Comparison of ENCODE assay signal across 8 mouse cellular contexts in the genomic region with DNA sequence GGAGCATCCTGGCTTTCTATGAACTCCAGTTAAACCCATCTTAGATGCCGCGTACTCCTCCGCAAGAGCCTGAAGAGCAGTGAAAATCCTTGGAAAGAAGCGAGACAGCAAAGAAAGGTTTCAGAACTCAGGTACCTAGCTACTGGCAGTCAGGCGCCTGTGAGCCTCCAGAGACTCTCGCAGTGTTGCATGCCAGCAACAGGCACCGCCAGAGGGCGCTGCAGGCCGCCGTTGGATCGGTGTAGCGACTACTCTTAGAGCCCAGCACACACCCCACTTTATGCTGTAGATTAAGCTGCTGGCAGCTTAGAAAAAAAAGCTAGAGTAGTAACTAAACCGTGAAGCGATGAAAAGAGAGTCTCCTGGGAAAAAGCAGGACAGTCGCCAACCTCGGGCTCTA. TPM values are rescaled to one million over a fixed set of nuclear protein-coding genes. Genes with fewer than 3 reads are reported as not detected.
DNase-seq lines count a peak whose midpoint lies in the region; ATAC-seq and TF ChIP-seq lines count a peak whose summit lies in the region.

No protein-coding gene starts in this region.

- DNase-seq in G1E (ENCODE audit: low spot score) = peak; percentile 64
- DNase-seq in cerebellum, adult 18-20 months = peak; percentile 90 to 97
- DNase-seq in heart, postnatal 36 days = peak; percentile 87 to 95
- DNase-seq in layer of hippocampus, adult 2 months (ENCODE audit: low spot score in 2 of 2) = peak; percentile 72 to 94
- peak; percentile 93 for DNase-seq in lung, embryonic 14.5 days
- peak; percentile 72 for DNase-seq in thymus, adult 2 months

- no peak overlapping the region for H3K9ac ChIP-seq in forebrain, embryonic 16.5 days (replicated peaks; ENCODE audit: low read depth, low read length)
- peak overlapping the region; percentile 20; the same call in 1 of the 2 replicates for H3K9ac ChIP-seq in lung, embryonic 14.5 days

- no peak overlapping the region for H3K27ac ChIP-seq in forebrain, embryonic 16.5 days (ENCODE audit: low read length)
- H3K27ac ChIP-seq in layer of hippocampus, adult 2 months = no peak overlapping the region
- no peak overlapping the region for H3K27ac ChIP-seq in lung, embryonic 14.5 days (ENCODE audit: low read depth)
- H3K27ac ChIP-seq in olfactory bulb, adult 2 months (ENCODE audit: insufficient read depth, low read depth, low read length) = no peak overlapping the region
- no peak overlapping the region for H3K27ac ChIP-seq in thymus, adult 2 months (ENCODE audit: control insufficient read depth, insufficient read depth, low read length)

- peaks cover 42% of the 10 kb centered on the region for H3K4me1 ChIP-seq in G1E (ENCODE audit: insufficient read depth, low read depth, low read length)
- H3K4me1 ChIP-seq in forebrain, embryonic 16.5 days (replicated peaks; ENCODE audit: control insufficient read depth, insufficient read depth, low read length) = peaks cover 18% of the 10 kb centered on the region
- H3K4me1 ChIP-seq in lung, embryonic 14.5 days (ENCODE audit: insufficient read depth) = no peaks in the 10 kb centered on the region
- peaks cover 9% of the 10 kb centered on the region; the same call in 1 of the 2 replicates for H3K4me1 ChIP-seq in olfactory bulb, adult 2 months (ENCODE audit: control insufficient read depth, insufficient read depth, low read length)
- H3K4me1 ChIP-seq in thymus, adult 2 months (replicated peaks; ENCODE audit: control insufficient read depth, insufficient read depth, low read length) = peaks cover 5% of the 10 kb centered on the region

- H3K27me3 ChIP-seq in G1E (ENCODE audit: insufficient read depth, low read length) = peaks cover 30% of the 10 kb centered on the region
- H3K27me3 ChIP-seq in forebrain, embryonic 16.5 days (replicated peaks; ENCODE audit: control insufficient read depth, insufficient read depth, low read length) = no peaks in the 10 kb centered on the region
- no peaks in the 10 kb centered on the region for H3K27me3 ChIP-seq in lung, embryonic 14.5 days (ENCODE audit: insufficient read depth, low read length)
- no peaks in the 10 kb centered on the region for H3K27me3 ChIP-seq in thymus, adult 2 months (ENCODE audit: control insufficient read depth, insufficient read depth, low read length)

- H3K36me3 ChIP-seq in G1E (replicated peaks) = peaks cover 15% of the 10 kb centered on the region
- no peaks in the 10 kb centered on the region for H3K36me3 ChIP-seq in forebrain, embryonic 16.5 days (ENCODE audit: control insufficient read depth, insufficient read depth)
- peaks cover 10% of the 10 kb centered on the region; the same call in 1 of the 2 replicates for H3K36me3 ChIP-seq in lung, embryonic 14.5 days (ENCODE audit: insufficient read depth)
- no peaks in the 10 kb centered on the region for H3K36me3 ChIP-seq in thymus, adult 2 months (ENCODE audit: control insufficient read depth, insufficient read depth, low read length)

- 5% methylated on average over 16 of the region's 16 CpGs for WGBS in forebrain, embryonic 16.5 days
- WGBS in lung, embryonic 14.5 days = 5% methylated on average over 16 of the region's 16 CpGs
- WGBS in olfactory bulb, adult 2 months = 3% methylated on average over 16 of the region's 16 CpGs
- WGBS in thymus, adult 2 months = 16% methylated on average over 16 of the region's 16 CpGs

- 0 out of 2 replicates have a peak, but pooled peaks have one; percentile 29 for ATAC-seq in G1E (ENCODE audit: extremely low read depth, insufficient number of reproducible peaks, low FRiP score, poor library complexity, severe bottlenecking)
- peak; percentile 80 for ATAC-seq in forebrain, embryonic 16.5 days
- ATAC-seq in lung, embryonic 14.5 days (ENCODE audit: insufficient read depth) = 0 out of 2 replicates have a peak, but pooled peaks have one; percentile 64

- peak; percentile 93 for TF ChIP-seq CTCF in G1E (IDR thresholded peaks at IDR 0.05; ENCODE audit: low read depth, low read length)
- peak; percentile 100 for TF ChIP-seq CTCF in layer of hippocampus, adult 2 months (conservative IDR thresholded peaks at IDR 0.05)
- TF ChIP-seq CTCF in lung, embryonic 14.5 days (IDR thresholded peaks at IDR 0.05; ENCODE audit: low read depth) = peak; percentile 95
- peak; percentile 95 for TF ChIP-seq CTCF in olfactory bulb, adult 2 months (IDR thresholded peaks at IDR 0.05; ENCODE audit: insufficient read depth, low read depth, low read length)
- TF ChIP-seq CTCF in thymus, adult 2 months (IDR thresholded peaks at IDR 0.05; ENCODE audit: borderline replicate concordance, control insufficient read depth, extremely low read depth, insufficient read depth, low read length, poor library complexity) = peak; percentile 92

- no peaks in the 10 kb centered on the region for H3K9me3 ChIP-seq in G1E (replicated peaks)
- no peaks in the 10 kb centered on the region for H3K9me3 ChIP-seq in forebrain, embryonic 16.5 days (ENCODE audit: control insufficient read depth, low read length)
- H3K9me3 ChIP-seq in lung, embryonic 14.5 days (ENCODE audit: low read depth, low read length) = no peaks in the 10 kb centered on the region

- no peak overlapping the region; the same call in 1 of the 2 replicates for H3K4me3 ChIP-seq in G1E (ENCODE audit: low read depth, low read length)
- H3K4me3 ChIP-seq in forebrain, embryonic 16.5 days (replicated peaks; ENCODE audit: low read length) = no peak overlapping the region
- peak overlapping the region; percentile 14; the same call in 1 of the 2 replicates for H3K4me3 ChIP-seq in layer of hippocampus, adult 2 months
- H3K4me3 ChIP-seq in lung, embryonic 14.5 days (ENCODE audit: low read depth, low read length) = no peak overlapping the region
- H3K4me3 ChIP-seq in olfactory bulb, adult 2 months (ENCODE audit: insufficient read depth, low read depth, low read length) = no peak overlapping the region
- H3K4me3 ChIP-seq in thymus, adult 2 months (ENCODE audit: control insufficient read depth, insufficient read depth, low read length) = no peak overlapping the region

- H3K4me2 ChIP-seq in forebrain, embryonic 16.5 days (ENCODE audit: low read length) = peak overlapping the region; percentile 25; the same call in 1 of the 2 replicates
- H3K4me2 ChIP-seq in lung, embryonic 14.5 days = peak overlapping the region; percentile 46

- intact Hi-C loops in heart, postnatal 36 days (cut with DNase I) = loop anchor here (1.0 to 5.0 kb wide), 3 partner anchors 60 to 264 kb away; no protein-coding TSS in a partner anchor

- TF ChIP-seq POLR2A in olfactory bulb, adult 2 months (IDR thresholded peaks at IDR 0.05; ENCODE audit: insufficient read depth, low read depth, low read length) = no peak
- TF ChIP-seq POLR2A in thymus, adult 2 months (IDR thresholded peaks at IDR 0.05; ENCODE audit: control insufficient read depth, extremely low read depth, insufficient read depth, low read length, poor library complexity) = no peak

RNA-seq across cellular contexts. Expression of a gene that starts 2.3 kb away (rescaled TPM):
- total RNA-seq in G1E (2014; fragmentation: Nextera tagmentation) = 16.6 and 22.1 TPM in 2 replicates
- total RNA-seq in G1E (2017) = 40.2 and 44.2 TPM in 2 replicates
- 2.2 and 2.4 TPM in 2 replicates for polyA plus RNA-seq in G1E (2012)
- polyA plus RNA-seq in forebrain, embryonic 16.5 days (2015; fragmentation: Nextera tagmentation; extraction: Ambion mirVana) = 60.8 and 66.9 TPM in 2 replicates
- 10 to 100 TPM in 1 of 2 experiments, 1 to 10 TPM in 1; 8.8 to 10.5 TPM for total RNA-seq in heart, postnatal 36 days (2021)
- 10 to 100 TPM; 30.7 to 32.1 TPM for total RNA-seq in layer of hippocampus, adult 2 months (2021)
- 57.3 and 61.4 TPM in 2 replicates for polyA plus RNA-seq in lung, embryonic 14.5 days (2014; fragmentation: Nextera tagmentation; extraction: Ambion mirVana)
- not detected in 2 replicates for polyA plus RNA-seq in olfactory bulb, adult 2 months (2012; ENCODE audit: insufficient read depth, insufficient read length, low replicate concordance, missing spikeins)
- 15.4 and 17.4 TPM in 2 replicates for polyA plus RNA-seq in thymus, adult 2 months (2012; rRNA removed)

RNA-seq across cellular contexts. Expression of a gene that starts 38.3 kb away (rescaled TPM):
- total RNA-seq in G1E (2014; fragmentation: Nextera tagmentation) = 13.7 and 19.3 TPM in 2 replicates
- 8.4 and 11.4 TPM in 2 replicates for total RNA-seq in G1E (2017)
- polyA plus RNA-seq in G1E (2012) = 2.2 and 3.4 TPM in 2 replicates
- 2.7 and 3.7 TPM in 2 replicates for polyA plus RNA-seq in forebrain, embryonic 16.5 days (2015; fragmentation: Nextera tagmentation; extraction: Ambion mirVana)
- 1 to 10 TPM; 4.7 to 7.6 TPM for total RNA-seq in heart, postnatal 36 days (2021)
- total RNA-seq in layer of hippocampus, adult 2 months (2021) = 1 to 10 TPM; 7.4 to 7.5 TPM
- 1.9 and 2.9 TPM in 2 replicates for polyA plus RNA-seq in lung, embryonic 14.5 days (2014; fragmentation: Nextera tagmentation; extraction: Ambion mirVana)
- polyA plus RNA-seq in olfactory bulb, adult 2 months (2012; ENCODE audit: insufficient read depth, insufficient read length, low replicate concordance, missing spikeins) = not detected in 2 replicates
- 2.5 and 3.7 TPM in 2 replicates for polyA plus RNA-seq in thymus, adult 2 months (2012; rRNA removed)

RNA-seq across cellular contexts. Expression of a gene that starts 38.5 kb away (rescaled TPM):
- total RNA-seq in G1E (2014; fragmentation: Nextera tagmentation) = 8.5 and 8.9 TPM in 2 replicates
- total RNA-seq in G1E (2017) = 5.2 and 6.0 TPM in 2 replicates
- 15.5 and 22.6 TPM in 2 replicates for polyA plus RNA-seq in G1E (2012)
- 5.1 and 6.5 TPM in 2 replicates for polyA plus RNA-seq in forebrain, embryonic 16.5 days (2015; fragmentation: Nextera tagmentation; extraction: Ambion mirVana)
- total RNA-seq in heart, postnatal 36 days (2021) = 1 to 10 TPM; 5.5 to 5.8 TPM
- total RNA-seq in layer of hippocampus, adult 2 months (2021) = 10 to 100 TPM in 1 of 2 experiments, 1 to 10 TPM in 1; 8.9 to 11.5 TPM
- 11.7 and 12.6 TPM in 2 replicates for polyA plus RNA-seq in lung, embryonic 14.5 days (2014; fragmentation: Nextera tagmentation; extraction: Ambion mirVana)
- polyA plus RNA-seq in olfactory bulb, adult 2 months (2012; ENCODE audit: insufficient read depth, insufficient read length, low replicate concordance, missing spikeins) = not detected in 2 replicates
- 14.0 and 14.5 TPM in 2 replicates for polyA plus RNA-seq in thymus, adult 2 months (2012; rRNA removed)

RNA-seq across cellular contexts. Expression of a gene that starts 39.2 kb away (rescaled TPM):
- total RNA-seq in G1E (2014; fragmentation: Nextera tagmentation) (not detected in 2 replicates), G1E (2017) (0.17 TPM in 1 of 2 replicates, not detected in the other)
- not detected in 2 replicates for polyA plus RNA-seq in G1E (2012)
- polyA plus RNA-seq in forebrain, embryonic 16.5 days (2015; fragmentation: Nextera tagmentation; extraction: Ambion mirVana) = 2.5 and 2.6 TPM in 2 replicates
- 10 to 100 TPM; 36.6 to 67.0 TPM for total RNA-seq in heart, postnatal 36 days (2021)
- total RNA-seq in layer of hippocampus, adult 2 months (2021) = 10 to 100 TPM; 67.0 to 73.9 TPM
- 0.28 and 0.54 TPM in 2 replicates for polyA plus RNA-seq in lung, embryonic 14.5 days (2014; fragmentation: Nextera tagmentation; extraction: Ambion mirVana)
- polyA plus RNA-seq in olfactory bulb, adult 2 months (2012; ENCODE audit: insufficient read depth, insufficient read length, low replicate concordance, missing spikeins) = not detected in 2 replicates
- 3.3 and 3.7 TPM in 2 replicates for polyA plus RNA-seq in thymus, adult 2 months (2012; rRNA removed)

RNA-seq across cellular contexts. Expression of a gene that starts 47.8 kb away (rescaled TPM):
- 170 and 191 TPM in 2 replicates for total RNA-seq in G1E (2014; fragmentation: Nextera tagmentation)
- 127 and 156 TPM in 2 replicates for total RNA-seq in G1E (2017)
- 126 and 142 TPM in 2 replicates for polyA plus RNA-seq in G1E (2012)
- polyA plus RNA-seq in forebrain, embryonic 16.5 days (2015; fragmentation: Nextera tagmentation; extraction: Ambion mirVana) = 71.4 and 73.3 TPM in 2 replicates
- total RNA-seq in heart, postnatal 36 days (2021) = 10 to 100 TPM; 48.3 to 48.8 TPM
- total RNA-seq in layer of hippocampus, adult 2 months (2021) = 10 to 100 TPM; 87.7 to 92.2 TPM
- polyA plus RNA-seq in lung, embryonic 14.5 days (2014; fragmentation: Nextera tagmentation; extraction: Ambion mirVana) = 63.7 and 64.2 TPM in 2 replicates
- polyA plus RNA-seq in olfactory bulb, adult 2 months (2012; ENCODE audit: insufficient read depth, insufficient read length, low replicate concordance, missing spikeins) = 522 TPM in 1 of 2 replicates, not detected in the other
- 44.6 and 48.6 TPM in 2 replicates for polyA plus RNA-seq in thymus, adult 2 months (2012; rRNA removed)

Comparison
In these comparisons a context has a peak if more than half of its experiments do, and no peak if none do; other contexts are left out.
1. ATAC-seq: peak in every context shown above with its lines; median percentile 80 in forebrain, embryonic 16.5 days; 64 in lung, embryonic 14.5 days; 29 in G1E.